Mouse (Mus musculus): ENCODE measurements around the gene Zbtb46. TPM values are rescaled to one million over a fixed set of nuclear protein-coding genes. Genes with fewer than 3 reads are reported as not detected.

Gene Zbtb46
- polyA plus RNA-seq, 1 experiment from 2014 or later = 5.7 TPM

DNA sequence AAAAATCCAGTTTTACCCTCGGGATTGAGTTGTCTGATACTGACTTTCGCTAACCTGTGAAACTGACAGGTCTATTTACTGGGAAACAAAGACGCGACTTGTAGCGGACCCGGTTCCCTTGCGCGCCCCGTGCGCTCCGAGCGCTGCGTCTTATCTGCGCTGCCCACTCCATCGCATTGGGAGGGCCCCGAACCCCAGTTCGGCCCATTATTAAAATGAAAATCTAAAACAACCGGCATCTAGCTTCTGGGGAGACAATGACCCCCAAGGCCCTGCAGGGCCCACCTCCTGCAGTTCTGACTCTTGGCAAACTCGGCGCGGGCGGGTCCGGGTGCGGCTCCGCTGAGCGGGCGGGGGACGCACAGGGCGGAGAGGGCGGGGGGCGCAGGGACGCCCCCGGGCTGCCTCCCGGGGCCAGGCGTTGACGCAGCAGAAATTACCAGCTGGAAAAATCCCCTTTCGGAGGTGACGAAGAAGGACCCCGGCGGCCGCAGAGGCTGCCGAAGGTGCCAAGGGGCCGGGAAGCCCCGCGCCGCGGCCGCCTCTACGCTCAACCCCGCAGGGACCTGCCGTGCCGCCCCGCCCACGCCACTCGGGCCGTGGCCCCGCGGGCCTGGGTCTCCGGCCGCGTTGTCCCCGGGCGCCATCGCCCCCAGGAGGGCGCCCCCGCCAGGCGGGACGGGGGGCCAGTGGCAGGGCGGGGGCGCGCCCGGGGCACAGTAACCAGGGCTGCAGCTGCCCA, 644 bp downstream of the Zbtb46 start:
- H3K9ac ChIP-seq (ENCODE audit: low read depth, low read length) = peak overlapping the region; percentile 72
- H3K27ac ChIP-seq (replicated peaks; ENCODE audit: low read depth, low read length) = no peak overlapping the region; the same call in 1 of the 2 replicates
- no peaks in the 10 kb centered on the region for H3K9me3 ChIP-seq (ENCODE audit: control insufficient read depth, low read length)
- DNase-seq (ENCODE audit: low spot score) (no peak), ATAC-seq (ENCODE audit: low read depth) (no peak)
- H3K4me1 ChIP-seq (ENCODE audit: control insufficient read depth, insufficient read depth, low read length) = 0 out of 2 replicates have a peak, but pooled peaks cover 3% of the 10 kb centered on the region
- no peaks in the 10 kb centered on the region for H3K36me3 ChIP-seq (ENCODE audit: control insufficient read depth, insufficient read depth, low read length)
- peaks cover 44% of the 10 kb centered on the region for H3K27me3 ChIP-seq (replicated peaks; ENCODE audit: control insufficient read depth, insufficient read depth, low read length)
- WGBS = under 1% methylated on average over 36 of the region's 72 CpGs
- peak overlapping the region; percentile 100 for H3K4me2 ChIP-seq (ENCODE audit: low read depth, low read length)
- peak overlapping the region; percentile 81 for H3K4me3 ChIP-seq (ENCODE audit: low read depth, low read length)

DNA sequence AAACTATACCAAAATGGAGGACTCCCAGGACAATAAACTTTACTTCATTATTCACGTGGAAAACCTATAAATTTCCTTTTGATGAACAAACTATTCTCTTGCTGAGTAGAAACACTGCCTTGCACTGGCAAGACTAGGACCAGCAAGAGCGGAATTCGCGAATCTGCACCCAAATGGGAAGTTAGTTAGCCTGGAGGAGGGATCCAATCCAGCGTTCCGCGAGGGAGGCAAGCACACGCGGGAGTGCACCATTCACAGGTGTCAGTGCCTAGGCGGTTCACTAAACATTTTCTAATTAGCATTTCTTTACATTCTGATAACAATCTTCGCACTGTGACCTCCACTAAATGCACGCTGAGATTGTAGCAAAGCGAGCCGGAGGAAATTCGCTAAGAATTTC, 1.4 kb downstream of the Zbtb46 start:
- 3% methylated on average over 15 of the region's 15 CpGs for WGBS
- peak overlapping the region; percentile 81 for H3K4me3 ChIP-seq (ENCODE audit: low read depth, low read length)
- H3K9me3 ChIP-seq (ENCODE audit: control insufficient read depth, low read length) = no peaks in the 10 kb centered on the region
- ATAC-seq (ENCODE audit: low read depth) (no peak), DNase-seq (ENCODE audit: low spot score) (no peak)
- peaks cover 44% of the 10 kb centered on the region for H3K27me3 ChIP-seq (replicated peaks; ENCODE audit: control insufficient read depth, insufficient read depth, low read length)
- H3K27ac ChIP-seq (replicated peaks; ENCODE audit: low read depth, low read length) = no peak overlapping the region
- no peaks in the 10 kb centered on the region for H3K36me3 ChIP-seq (ENCODE audit: control insufficient read depth, insufficient read depth, low read length)
- peak overlapping the region; percentile 100 for H3K4me2 ChIP-seq (ENCODE audit: low read depth, low read length)
- 0 out of 2 replicates have a peak, but pooled peaks cover 3% of the 10 kb centered on the region for H3K4me1 ChIP-seq (ENCODE audit: control insufficient read depth, insufficient read depth, low read length)
- no peak overlapping the region for H3K9ac ChIP-seq (ENCODE audit: low read depth, low read length)

DNA sequence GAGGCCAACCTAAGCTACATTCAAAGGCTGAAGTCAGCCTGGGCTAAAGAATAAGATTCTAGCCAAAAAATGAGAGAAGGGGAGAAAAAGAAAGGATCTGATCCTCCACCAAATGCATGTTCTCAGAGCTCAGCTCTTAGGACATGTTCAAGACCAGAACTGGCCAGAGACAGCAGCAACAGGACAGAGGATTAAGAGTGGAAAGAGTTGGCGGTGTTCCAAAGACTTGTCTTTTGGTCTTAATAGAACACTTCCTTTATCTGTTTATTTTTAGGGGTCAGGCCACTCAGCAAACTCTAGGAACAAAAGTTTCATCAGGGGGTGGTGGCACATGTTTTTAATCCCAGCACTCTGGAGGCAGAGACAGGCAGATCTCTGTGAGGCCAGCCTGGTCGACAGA, 3.3 kb downstream of the Zbtb46 start:
- no peak overlapping the region for H3K4me3 ChIP-seq (ENCODE audit: low read depth, low read length)
- ATAC-seq (ENCODE audit: low read depth) (no peak), DNase-seq (ENCODE audit: low spot score) (no peak)
- H3K4me2 ChIP-seq (ENCODE audit: low read depth, low read length) = no peak overlapping the region
- H3K9ac ChIP-seq (ENCODE audit: low read depth, low read length) = no peak overlapping the region
- no peaks in the 10 kb centered on the region for H3K9me3 ChIP-seq (ENCODE audit: control insufficient read depth, low read length)
- H3K4me1 ChIP-seq (ENCODE audit: control insufficient read depth, insufficient read depth, low read length) = 0 out of 2 replicates have a peak, but pooled peaks cover 3% of the 10 kb centered on the region
- H3K27me3 ChIP-seq (replicated peaks; ENCODE audit: control insufficient read depth, insufficient read depth, low read length) = peaks cover 38% of the 10 kb centered on the region
- 77% methylated on average over 2 of the region's 2 CpGs for WGBS
- no peaks in the 10 kb centered on the region for H3K36me3 ChIP-seq (ENCODE audit: control insufficient read depth, insufficient read depth, low read length)
- H3K27ac ChIP-seq (replicated peaks; ENCODE audit: low read depth, low read length) = no peak overlapping the region

DNA sequence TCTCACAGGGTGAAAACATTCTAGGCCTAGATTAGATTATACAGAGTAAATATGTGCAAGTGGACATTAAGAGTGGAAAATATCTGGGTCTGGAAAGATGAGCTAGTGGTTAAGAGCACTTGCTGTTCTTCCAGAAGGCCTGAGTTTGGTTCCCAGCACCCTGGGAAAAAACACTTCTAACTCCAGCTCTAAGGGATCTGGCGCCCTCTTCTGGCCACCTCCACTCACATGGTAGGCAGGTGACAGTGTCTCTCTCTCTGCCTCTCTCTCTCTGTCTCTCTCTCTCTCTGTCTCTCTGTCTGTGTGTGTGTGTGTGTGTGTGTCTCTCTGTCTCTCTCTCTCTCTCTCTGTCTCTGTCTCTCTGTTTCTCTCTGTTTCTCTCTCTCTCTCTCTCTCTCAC, 6.0 kb downstream of the Zbtb46 start:
- Histone ChIP-seq H3K9me3 (ENCODE audit: control insufficient read depth, low read length) (no peaks in the 10 kb centered on the region), H3K36me3 (ENCODE audit: control insufficient read depth, insufficient read depth, low read length) (no peaks in the 10 kb centered on the region), H3K4me1 (ENCODE audit: control insufficient read depth, insufficient read depth, low read length) (0 out of 2 replicates have a peak, but pooled peaks cover under 1% of the 10 kb centered on the region), H3K4me3 (ENCODE audit: low read depth, low read length) (no peak overlapping the region), H3K9ac (ENCODE audit: low read depth, low read length) (no peak overlapping the region), H3K27ac (replicated peaks; ENCODE audit: low read depth, low read length) (no peak overlapping the region), H3K27me3 (replicated peaks; ENCODE audit: control insufficient read depth, insufficient read depth, low read length) (peaks cover 16% of the 10 kb centered on the region), H3K4me2 (ENCODE audit: low read depth, low read length) (no peak overlapping the region)
- ATAC-seq (ENCODE audit: low read depth) (no peak), DNase-seq (ENCODE audit: low spot score) (no peak)
- 33% methylated on average over 1 of the region's 1 CpGs for WGBS

DNA sequence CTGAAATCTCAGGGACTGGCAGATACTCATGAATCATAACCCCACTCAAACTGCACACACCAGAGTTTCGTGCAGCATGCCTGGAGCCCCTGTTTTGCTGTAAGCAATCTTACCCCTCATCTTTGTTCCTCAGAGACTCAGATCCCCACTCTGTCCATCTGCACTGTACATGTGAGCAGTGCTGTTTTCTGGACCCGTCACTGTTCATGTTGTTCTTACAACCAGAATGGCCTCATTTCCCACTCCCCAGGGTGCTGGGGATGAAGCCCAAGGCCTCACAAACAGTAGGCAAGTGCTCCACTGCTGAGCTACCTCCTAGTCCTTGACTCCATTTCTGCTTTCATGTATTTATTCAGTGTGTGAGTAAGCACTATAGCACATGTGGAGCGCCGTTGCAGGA, 7.0 kb downstream of the Zbtb46 start:
- ATAC-seq (ENCODE audit: low read depth) = no peak
- 63% methylated on average over 4 of the region's 4 CpGs for WGBS
- H3K27ac ChIP-seq (replicated peaks; ENCODE audit: low read depth, low read length) = no peak overlapping the region
- no peaks in the 10 kb centered on the region for H3K4me1 ChIP-seq (ENCODE audit: control insufficient read depth, insufficient read depth, low read length)
- H3K27me3 ChIP-seq (replicated peaks; ENCODE audit: control insufficient read depth, insufficient read depth, low read length) = peaks cover 5% of the 10 kb centered on the region
- H3K36me3 ChIP-seq (ENCODE audit: control insufficient read depth, insufficient read depth, low read length) = no peaks in the 10 kb centered on the region
- no peak for DNase-seq (ENCODE audit: low spot score)
- H3K9me3 ChIP-seq (ENCODE audit: control insufficient read depth, low read length) = no peaks in the 10 kb centered on the region
- no peak overlapping the region for H3K4me2 ChIP-seq (ENCODE audit: low read depth, low read length)
- H3K4me3 ChIP-seq (ENCODE audit: low read depth, low read length) = no peak overlapping the region
- H3K9ac ChIP-seq (ENCODE audit: low read depth, low read length) = no peak overlapping the region

DNA sequence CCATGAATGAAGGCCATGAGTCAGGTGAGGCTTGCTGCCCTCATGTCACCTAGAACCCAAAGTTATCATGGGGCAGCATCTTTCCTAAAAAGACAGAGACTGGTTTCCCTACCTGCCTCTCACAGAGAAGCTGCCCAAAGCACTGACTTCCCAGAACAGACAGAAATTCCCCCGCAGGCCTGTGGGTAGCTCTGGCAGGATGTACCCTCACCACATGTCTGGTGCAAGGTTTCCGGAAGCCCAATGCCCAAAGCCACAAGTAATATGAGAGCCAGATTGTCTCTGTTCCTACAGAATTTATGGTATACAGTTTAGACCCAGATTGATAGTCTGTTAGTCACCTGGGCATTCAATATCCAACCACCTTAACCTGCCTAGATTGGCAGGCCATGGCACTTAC, 16.2 kb downstream of the Zbtb46 start:
- H3K9ac ChIP-seq (ENCODE audit: low read depth, low read length) = no peak overlapping the region
- ATAC-seq (ENCODE audit: low read depth) = no peak
- H3K27ac ChIP-seq (replicated peaks; ENCODE audit: low read depth, low read length) = no peak overlapping the region
- WGBS = 81% methylated on average over 2 of the region's 2 CpGs
- no peaks in the 10 kb centered on the region for H3K4me1 ChIP-seq (ENCODE audit: control insufficient read depth, insufficient read depth, low read length)
- H3K9me3 ChIP-seq (ENCODE audit: control insufficient read depth, low read length) = no peaks in the 10 kb centered on the region
- H3K4me3 ChIP-seq (ENCODE audit: low read depth, low read length) = no peak overlapping the region
- no peaks in the 10 kb centered on the region for H3K27me3 ChIP-seq (replicated peaks; ENCODE audit: control insufficient read depth, insufficient read depth, low read length)
- no peaks in the 10 kb centered on the region for H3K36me3 ChIP-seq (ENCODE audit: control insufficient read depth, insufficient read depth, low read length)
- H3K4me2 ChIP-seq (ENCODE audit: low read depth, low read length) = no peak overlapping the region
- DNase-seq (ENCODE audit: low spot score) = no peak

DNA sequence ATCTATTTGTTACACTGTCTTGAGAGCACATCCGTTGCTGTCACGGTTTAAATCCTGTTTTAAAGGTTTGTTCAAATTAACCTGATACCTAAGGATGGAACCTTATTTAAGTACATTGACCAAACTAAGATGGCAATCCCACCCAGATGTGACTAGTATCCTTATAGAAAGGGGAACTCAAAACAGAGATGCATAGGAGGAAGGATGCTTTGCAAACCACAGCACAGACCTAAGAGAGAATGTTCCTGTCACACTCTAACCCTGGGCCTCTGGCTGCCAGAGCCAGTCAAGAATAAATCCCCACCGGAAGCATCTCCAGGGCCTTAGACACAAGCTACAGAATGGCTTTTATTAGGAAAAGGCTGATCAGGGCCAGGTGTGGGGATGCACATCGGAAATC, 21.1 kb downstream of the Zbtb46 start:
- ATAC-seq (ENCODE audit: low read depth) = no peak
- Histone ChIP-seq H3K36me3 (ENCODE audit: control insufficient read depth, insufficient read depth, low read length) (no peaks in the 10 kb centered on the region), H3K4me3 (ENCODE audit: low read depth, low read length) (no peak overlapping the region), H3K4me2 (ENCODE audit: low read depth, low read length) (no peak overlapping the region), H3K4me1 (ENCODE audit: control insufficient read depth, insufficient read depth, low read length) (no peaks in the 10 kb centered on the region), H3K9me3 (ENCODE audit: control insufficient read depth, low read length) (no peaks in the 10 kb centered on the region), H3K27me3 (replicated peaks; ENCODE audit: control insufficient read depth, insufficient read depth, low read length) (no peaks in the 10 kb centered on the region), H3K9ac (ENCODE audit: low read depth, low read length) (no peak overlapping the region), H3K27ac (replicated peaks; ENCODE audit: low read depth, low read length) (no peak overlapping the region)
- DNase-seq (ENCODE audit: low spot score) = no peak
- 62% methylated on average over 4 of the region's 4 CpGs for WGBS

DNA sequence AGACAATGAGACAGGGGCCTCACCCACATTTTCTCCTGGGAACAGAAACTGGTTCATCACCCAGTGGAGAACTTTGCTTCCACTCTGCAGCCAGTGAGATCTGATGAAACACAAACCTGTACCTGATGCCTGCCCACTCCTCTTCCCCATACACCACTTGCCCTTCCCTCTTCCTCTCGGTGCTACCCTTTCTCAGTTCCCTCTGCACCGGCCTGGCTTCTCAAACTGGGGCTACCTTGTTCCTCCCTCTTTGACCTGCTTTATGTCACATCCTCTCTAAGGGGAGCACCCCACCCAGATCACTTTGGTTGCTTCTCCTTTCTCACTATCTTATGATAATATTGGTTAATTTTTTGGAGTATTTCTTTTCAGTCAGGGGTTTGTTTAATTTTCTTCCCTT, 23.0 kb downstream of the Zbtb46 start:
- H3K4me2 ChIP-seq (ENCODE audit: low read depth, low read length) = no peak overlapping the region
- H3K36me3 ChIP-seq (ENCODE audit: control insufficient read depth, insufficient read depth, low read length) = no peaks in the 10 kb centered on the region
- ATAC-seq (ENCODE audit: low read depth) (no peak), DNase-seq (ENCODE audit: low spot score) (no peak)
- no peaks in the 10 kb centered on the region for H3K9me3 ChIP-seq (ENCODE audit: control insufficient read depth, low read length)
- H3K27ac ChIP-seq (replicated peaks; ENCODE audit: low read depth, low read length) = no peak overlapping the region
- H3K27me3 ChIP-seq (replicated peaks; ENCODE audit: control insufficient read depth, insufficient read depth, low read length) = no peaks in the 10 kb centered on the region
- no peaks in the 10 kb centered on the region for H3K4me1 ChIP-seq (ENCODE audit: control insufficient read depth, insufficient read depth, low read length)
- 84% methylated on average over 2 of the region's 2 CpGs for WGBS
- no peak overlapping the region for H3K9ac ChIP-seq (ENCODE audit: low read depth, low read length)
- H3K4me3 ChIP-seq (ENCODE audit: low read depth, low read length) = no peak overlapping the region

DNA sequence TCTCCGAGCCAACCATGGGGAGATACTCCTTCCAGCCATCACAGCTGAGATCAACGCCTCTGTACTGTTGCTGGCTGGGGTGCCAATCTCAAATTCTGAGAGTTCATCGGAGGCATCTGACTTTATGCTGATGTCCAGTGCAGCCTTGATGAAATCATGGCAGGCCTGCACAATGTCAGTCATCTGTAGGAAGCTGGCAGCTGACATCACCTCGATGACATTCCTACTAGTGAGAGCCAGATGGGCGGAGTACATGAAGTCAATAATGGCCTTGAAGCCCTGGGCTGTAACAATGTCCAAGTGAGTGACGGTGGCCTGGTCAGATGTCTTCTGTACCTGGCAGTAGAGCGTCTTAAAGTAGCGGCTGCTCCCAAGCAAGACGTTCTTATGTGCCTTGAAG, 35.4 kb downstream of the Zbtb46 start:
- Histone ChIP-seq H3K4me3 (ENCODE audit: low read depth, low read length) (no peak overlapping the region), H3K36me3 (ENCODE audit: control insufficient read depth, insufficient read depth, low read length) (no peaks in the 10 kb centered on the region), H3K9ac (ENCODE audit: low read depth, low read length) (no peak overlapping the region), H3K27ac (replicated peaks; ENCODE audit: low read depth, low read length) (no peak overlapping the region), H3K27me3 (replicated peaks; ENCODE audit: control insufficient read depth, insufficient read depth, low read length) (no peaks in the 10 kb centered on the region), H3K4me2 (ENCODE audit: low read depth, low read length) (no peak overlapping the region), H3K9me3 (ENCODE audit: control insufficient read depth, low read length) (no peaks in the 10 kb centered on the region), H3K4me1 (ENCODE audit: control insufficient read depth, insufficient read depth, low read length) (no peaks in the 10 kb centered on the region)
- WGBS = 93% methylated on average over 9 of the region's 9 CpGs
- no peak for ATAC-seq (ENCODE audit: low read depth)
- no peak for DNase-seq (ENCODE audit: low spot score)

All from embryonic facial prominence, embryonic 14.5 days (tissue).